Mouse (Mus musculus): ENCODE measurements around the gene Qrfp. TPM values are rescaled to one million over a fixed set of nuclear protein-coding genes. Genes with fewer than 3 reads are reported as not detected.

The Qrfp gene
- not detected in 2 replicates for total RNA-seq (2015)
- total RNA-seq (2017) = not detected in 2 replicates

- peak; percentile 36; the same call in 1 of the 2 replicates for ATAC-seq (replicated peaks; ENCODE audit: poor library complexity)
Observed at GRCm38 (mm10) chr2:31810444-31810843, at the start of gene Qrfp. TSS of gene Qrfp (minus strand) at chr2:31810580.

GRCm38 (mm10) chr2:31858500-31858899, 48.1 kb upstream of the Qrfp start:
- ATAC-seq (replicated peaks; ENCODE audit: poor library complexity) = no peak

GRCm38 (mm10) chr2:31857180-31857579, 46.8 kb upstream of the Qrfp start:
- no peak for ATAC-seq (replicated peaks; ENCODE audit: poor library complexity)

GRCm38 (mm10) chr2:31855991-31856390, 45.6 kb upstream of the Qrfp start:
- ATAC-seq (replicated peaks; ENCODE audit: poor library complexity) = peak; percentile 66

GRCm38 (mm10) chr2:31850141-31850540, 39.8 kb upstream of the Qrfp start:
- no peak for ATAC-seq (replicated peaks; ENCODE audit: poor library complexity)

GRCm38 (mm10) chr2:31847908-31848307, 37.5 kb upstream of the Qrfp start:
- ATAC-seq (replicated peaks; ENCODE audit: poor library complexity) = peak; percentile 96

- no peak for ATAC-seq (replicated peaks; ENCODE audit: poor library complexity)
Observed at GRCm38 (mm10) chr2:31846692-31847660, 36.6 kb upstream of the Qrfp start.

GRCm38 (mm10) chr2:31845896-31846691, 35.7 kb upstream of the Qrfp start, which contains the start of gene Fibcd1:
TSS of gene Fibcd1 (minus strand) at chr2:31846005.
- ATAC-seq (replicated peaks; ENCODE audit: poor library complexity) = no peak

- no peak for ATAC-seq (replicated peaks; ENCODE audit: poor library complexity)
Observed at GRCm38 (mm10) chr2:31845512-31845895, 35.1 kb upstream of the Qrfp start.

GRCm38 (mm10) chr2:31844729-31845136, 34.4 kb upstream of the Qrfp start:
- ATAC-seq (replicated peaks; ENCODE audit: poor library complexity) = no peak

- ATAC-seq (replicated peaks; ENCODE audit: poor library complexity) = no peak
Observed at GRCm38 (mm10) chr2:31838868-31839267, 28.5 kb upstream of the Qrfp start.

- ATAC-seq (replicated peaks; ENCODE audit: poor library complexity) = no peak
Observed at GRCm38 (mm10) chr2:31836985-31837384, 26.6 kb upstream of the Qrfp start.

GRCm38 (mm10) chr2:31836091-31836490, 25.7 kb upstream of the Qrfp start:
- no peak for ATAC-seq (replicated peaks; ENCODE audit: poor library complexity)

GRCm38 (mm10) chr2:31828311-31828825, 18.0 kb upstream of the Qrfp start:
- ATAC-seq (replicated peaks; ENCODE audit: poor library complexity) = no peak

GRCm38 (mm10) chr2:31827877-31828276, 17.5 kb upstream of the Qrfp start:
- ATAC-seq (replicated peaks; ENCODE audit: poor library complexity) = no peak

GRCm38 (mm10) chr2:31826094-31827085, 16.0 kb upstream of the Qrfp start:
- no peak for ATAC-seq (replicated peaks; ENCODE audit: poor library complexity)

- no peak for ATAC-seq (replicated peaks; ENCODE audit: poor library complexity)
Observed at GRCm38 (mm10) chr2:31825469-31825911, 15.1 kb upstream of the Qrfp start.

GRCm38 (mm10) chr2:31823933-31824730, 13.8 kb upstream of the Qrfp start:
- ATAC-seq (replicated peaks; ENCODE audit: poor library complexity) = peak; percentile 34; the same call in 1 of the 2 replicates

All from megakaryocyte progenitor cell, adult 5-6 weeks (primary cell).